Mouse (Mus musculus): Measurements from ENCODE around the gene Dlg2. TPM values are rescaled to one million over a fixed set of nuclear protein-coding genes. Genes with fewer than 3 reads are reported as not detected.
A peak's percentile ranks its signal among the peaks of the same experiment; 100 is the strongest.

The Dlg2 gene
- total RNA-seq (2021) = 1 to 10 TPM; 1.9 to 3.4 TPM

- intact Hi-C loops (cut with DNase I) = no loop called here
These were observed at the start of gene Dlg2 for GRCm38 (mm10) chr7:90476313-90477245. Gene Dlg2 (plus strand): TSS chr7:90476672.

GRCm38 (mm10) chr7:90427006-90427405 is 49.5 kb upstream of the Dlg2 start:
- DNase-seq = peak; percentile 31 to 40
- intact Hi-C loops (cut with DNase I) = loop anchor here (5.0 kb wide), 1 partner anchor 430 kb away; no protein-coding TSS in a partner anchor

More at GRCm38 (mm10) chr7:90476313-90477245, at the start of gene Dlg2:
- DNase-seq = peak; percentile 9 to 16

DNA sequence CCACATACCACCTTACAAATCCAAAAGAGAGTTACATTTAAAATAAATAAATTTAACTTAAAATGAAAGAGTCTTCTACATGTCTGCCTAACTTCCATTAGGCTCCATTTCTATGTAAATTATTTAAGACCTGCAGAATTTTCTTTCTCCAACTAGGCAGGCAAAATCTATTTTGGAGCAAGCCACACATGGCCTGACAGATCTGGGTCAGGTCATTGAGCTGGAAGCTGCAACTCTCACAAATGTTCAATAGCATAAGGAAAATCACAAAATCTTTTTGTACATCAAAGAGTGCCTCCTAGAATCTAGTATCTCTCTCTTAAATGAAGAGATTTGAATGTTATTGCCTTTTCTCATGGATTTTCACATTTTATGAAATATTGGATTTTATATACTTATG is 44.3 kb upstream of the Dlg2 start:
- no peak for DNase-seq

GRCm38 (mm10) chr7:90440044-90440443 is 36.4 kb upstream of the Dlg2 start:
- DNase-seq = no peak
- intact Hi-C loops (cut with DNase I) = no loop called here

More for the DNA sequence above, 44.3 kb upstream of the Dlg2 start:
- intact Hi-C loops (cut with DNase I) = no loop called here

- intact Hi-C loops (cut with DNase I) = no loop called here
- DNase-seq = peak in 1 of 2 experiments; percentile 17
These were observed 34.4 kb upstream of the Dlg2 start for GRCm38 (mm10) chr7:90442070-90442469.

DNA sequence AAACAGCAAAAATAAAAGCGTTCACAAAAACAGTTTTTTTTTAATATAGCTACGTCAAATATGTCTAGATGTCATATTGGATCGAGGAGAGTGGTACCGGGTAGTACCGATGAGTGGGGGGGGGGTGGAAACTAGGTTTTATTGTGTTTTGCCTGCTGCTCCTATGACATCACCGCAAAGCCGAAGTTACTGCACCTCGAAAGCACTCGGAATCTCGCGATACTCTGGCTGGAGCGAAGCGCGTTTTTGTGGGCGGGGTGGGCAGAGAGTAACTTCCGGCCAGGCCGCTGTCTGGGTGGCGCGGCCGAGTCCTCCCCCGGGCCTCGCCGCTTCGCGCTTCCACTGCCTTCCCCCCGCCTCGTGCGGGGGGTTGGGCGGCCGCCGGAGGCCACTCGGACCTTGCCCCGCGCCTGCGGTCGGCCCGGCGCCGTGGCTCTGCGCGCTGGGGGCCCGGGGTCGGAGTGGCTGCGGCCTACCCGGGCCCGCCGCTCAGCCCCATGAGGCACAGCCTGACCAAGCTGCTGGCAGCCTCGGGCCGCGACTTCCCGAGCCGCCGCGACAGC is 33.9 kb upstream of the Dlg2 start, which contains the start of gene Crebzf:
TSS of gene Crebzf (plus strand) at position 212 of the 563 bp plus-strand sequence.
- intact Hi-C loops (cut with DNase I) = no loop called here

DNA sequence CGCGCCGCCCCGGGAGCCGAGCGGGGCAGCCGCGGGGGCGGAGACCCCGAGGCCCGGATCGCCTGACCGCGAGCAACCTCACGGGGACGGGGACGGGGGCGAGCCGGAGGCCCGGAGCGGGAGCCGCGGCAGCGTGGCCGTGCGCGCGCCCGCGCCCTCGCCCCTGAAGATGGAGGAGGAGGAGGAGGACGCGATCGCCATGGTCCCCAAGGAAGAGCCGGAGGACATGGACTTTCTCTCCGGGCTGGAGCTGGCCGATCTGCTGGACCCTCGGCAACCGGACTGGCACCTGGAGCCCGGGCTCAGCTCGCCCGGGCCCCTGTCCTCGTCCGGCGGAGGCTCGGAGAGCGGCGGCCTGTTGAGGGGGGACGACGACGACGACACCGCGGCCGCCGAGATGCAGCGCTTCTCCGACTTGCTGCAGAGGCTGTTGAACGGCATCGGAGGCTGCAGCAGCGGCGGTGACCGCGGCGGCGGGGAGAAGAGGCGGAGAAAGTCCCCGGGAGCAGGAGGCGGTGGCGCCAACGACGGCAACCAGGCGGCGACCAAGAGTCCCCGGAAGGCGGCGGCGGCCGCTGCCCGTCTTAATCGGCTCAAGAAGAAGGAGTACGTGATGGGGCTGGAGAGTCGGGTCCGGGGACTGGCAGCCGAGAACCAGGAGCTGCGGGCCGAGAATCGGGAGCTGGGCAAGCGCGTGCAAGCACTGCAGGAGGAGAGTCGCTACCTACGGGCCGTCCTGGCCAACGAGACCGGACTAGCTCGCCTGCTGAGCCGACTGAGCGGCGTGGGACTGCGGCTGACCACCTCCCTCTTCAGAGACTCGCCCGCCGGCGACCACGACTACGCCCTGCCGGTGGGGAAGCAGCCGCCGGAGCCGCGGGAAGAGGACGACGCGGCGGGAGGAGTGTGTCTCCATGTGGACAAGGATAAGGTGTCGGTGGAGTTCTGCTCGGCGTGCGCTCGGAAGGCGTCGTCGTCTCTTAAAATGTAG is 33.1 kb upstream of the Dlg2 start:
- intact Hi-C loops (cut with DNase I) = no loop called here
- peak; percentile 76 to 78 for DNase-seq

More for the DNA sequence above, 33.9 kb upstream of the Dlg2 start, which contains the start of gene Crebzf:
- peak; percentile 98 for DNase-seq

DNA sequence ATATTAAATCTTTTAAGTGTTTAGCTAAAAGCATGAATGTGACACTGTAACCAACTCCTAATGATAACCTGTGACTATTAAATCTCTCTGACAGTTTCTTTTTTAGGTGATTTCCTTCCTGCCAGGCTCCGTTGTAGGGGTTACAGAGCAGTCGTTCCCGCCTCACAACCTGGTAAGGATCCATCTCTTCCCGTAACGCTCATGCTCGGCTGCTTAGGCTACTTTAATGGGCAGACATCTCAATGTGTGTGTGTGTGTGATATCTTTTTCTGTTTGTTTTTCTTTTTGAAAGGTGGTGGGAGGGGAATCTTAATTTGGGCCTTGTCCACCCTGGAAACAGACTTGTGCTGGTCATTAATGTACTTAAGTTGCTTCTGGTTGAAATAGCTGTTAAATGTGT is 32.3 kb upstream of the Dlg2 start:
- intact Hi-C loops (cut with DNase I) = no loop called here
- DNase-seq = peak; percentile 20 to 25

- no peak for DNase-seq
These were observed 20.2 kb upstream of the Dlg2 start for GRCm38 (mm10) chr7:90456149-90456844.

DNA sequence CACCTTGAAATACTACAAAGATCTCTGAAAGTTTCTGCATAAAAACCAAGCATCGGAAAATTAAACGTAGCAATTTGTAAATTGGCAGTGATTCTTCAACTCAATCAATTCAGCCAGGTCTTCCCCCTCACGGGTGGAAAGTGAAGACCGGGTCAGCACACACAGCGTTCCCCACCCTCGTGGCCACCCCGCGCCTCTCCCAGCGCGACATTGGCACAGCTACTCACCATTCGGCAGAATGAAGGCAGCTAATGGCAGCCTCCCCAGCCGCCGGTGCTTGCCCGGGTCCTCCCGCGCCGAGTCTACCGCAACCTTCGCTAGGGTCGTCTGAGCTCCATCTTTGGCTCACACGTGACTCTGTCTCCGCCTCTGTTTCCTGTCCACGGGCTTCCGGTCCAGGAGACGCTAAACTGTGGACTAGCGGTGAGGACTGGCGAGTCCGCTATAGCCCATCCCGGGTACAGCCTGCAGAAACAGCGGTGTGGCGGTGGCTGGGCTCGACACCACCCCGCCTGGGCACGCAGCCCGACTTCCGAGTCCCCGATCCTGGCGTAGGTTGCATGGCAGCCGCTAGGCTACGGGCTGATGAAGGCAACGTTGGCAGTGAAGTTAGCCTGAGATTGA is 19.5 kb upstream of the Dlg2 start, which contains the start of gene Tmem126a:
TSS of gene Tmem126a (minus strand) at position 385 of the 624 bp plus-strand sequence.
- DNase-seq = peak; percentile 91 to 92
- intact Hi-C loops (cut with DNase I) = no loop called here

More at GRCm38 (mm10) chr7:90456149-90456844, 20.2 kb upstream of the Dlg2 start:
- intact Hi-C loops (cut with DNase I) = no loop called here

- intact Hi-C loops (cut with DNase I) = no loop called here
- DNase-seq = no peak
These were observed 19.0 kb upstream of the Dlg2 start for GRCm38 (mm10) chr7:90457517-90457916.

GRCm38 (mm10) chr7:90460330-90460729 is 16.1 kb upstream of the Dlg2 start:
- DNase-seq = peak; percentile 13 to 43
- intact Hi-C loops (cut with DNase I) = no loop called here

- intact Hi-C loops (cut with DNase I) = no loop called here
- peak; percentile 15 to 41 for DNase-seq
These were observed 15.5 kb upstream of the Dlg2 start for GRCm38 (mm10) chr7:90460930-90461329.

DNA sequence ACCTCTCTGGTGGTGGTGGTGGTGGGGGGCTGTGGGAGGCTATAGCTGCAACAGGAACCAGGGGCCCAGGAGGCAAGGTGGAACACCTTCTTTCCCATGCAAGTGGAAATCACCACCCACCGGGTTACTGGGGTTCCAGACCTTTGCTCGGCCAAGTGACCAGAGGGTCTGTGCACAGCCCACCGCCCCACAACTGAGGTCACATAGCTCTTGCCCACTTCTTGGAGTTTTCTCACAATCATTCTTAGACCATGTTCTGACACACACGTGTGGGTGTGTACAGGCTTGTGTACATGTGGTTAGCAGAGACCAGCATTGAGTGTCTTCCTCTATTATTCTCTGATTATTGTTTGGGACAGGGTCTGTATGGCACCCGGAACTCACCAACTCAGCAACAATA is 15.0 kb upstream of the Dlg2 start:
- intact Hi-C loops (cut with DNase I) = no loop called here

DNA sequence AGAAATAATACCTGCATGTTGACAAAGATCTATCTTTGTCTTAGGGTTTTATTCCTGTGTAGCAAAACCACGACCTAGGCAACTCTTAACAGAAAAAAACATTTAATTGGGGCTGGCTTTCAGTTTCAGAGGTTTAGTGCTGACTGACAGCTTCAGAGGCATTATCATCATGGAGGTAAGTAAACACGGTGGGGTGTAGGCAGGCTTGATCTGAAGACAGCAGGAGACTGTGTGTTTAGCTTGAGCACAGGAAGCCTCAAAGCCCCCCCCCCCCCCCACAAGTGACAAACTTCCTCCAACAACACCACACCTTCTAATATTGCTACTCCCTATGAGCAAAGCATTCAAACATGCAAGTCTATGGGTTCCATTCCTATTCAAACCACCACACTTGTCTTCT is 3.0 kb upstream of the Dlg2 start:
- DNase-seq = no peak
- intact Hi-C loops (cut with DNase I) = no loop called here

More for the DNA sequence above, 15.0 kb upstream of the Dlg2 start:
- no peak for DNase-seq

DNA sequence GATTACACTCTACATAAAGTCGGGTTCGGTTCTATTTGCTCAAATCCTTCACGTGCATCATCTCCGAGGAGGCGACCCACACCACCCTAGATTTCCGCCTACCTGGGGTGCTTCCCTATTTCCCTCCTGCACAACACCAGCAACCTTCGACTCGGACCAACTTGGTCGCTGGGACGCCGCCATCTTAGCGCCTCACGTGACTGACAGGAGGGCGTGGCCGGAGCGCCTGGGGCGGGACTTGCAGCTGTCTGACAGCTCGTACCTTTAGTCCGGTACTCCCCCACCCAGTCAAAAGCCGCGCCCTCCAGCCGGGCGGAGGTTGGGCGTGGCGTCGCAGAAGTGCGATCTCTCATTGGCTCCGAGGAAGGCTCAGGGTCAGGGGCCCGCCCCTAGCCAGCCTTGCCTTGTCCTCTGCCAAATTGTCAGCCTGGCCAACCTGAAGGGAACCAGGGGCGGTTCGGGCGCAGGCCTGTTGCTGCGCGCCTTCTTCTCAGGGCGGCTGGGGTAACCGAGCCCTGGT is 619 bp upstream of the Dlg2 start, which contains the start of gene Tmem126b:
TSS of gene Tmem126b (minus strand) at position 209 of the 520 bp plus-strand sequence.
- intact Hi-C loops (cut with DNase I) = no loop called here
- peak; percentile 99 for DNase-seq

- no peak for DNase-seq
- intact Hi-C loops (cut with DNase I) = no loop called here
These were observed 6.1 kb downstream of the Dlg2 start for GRCm38 (mm10) chr7:90482607-90483006.

GRCm38 (mm10) chr7:90508124-90508523 is 31.7 kb downstream of the Dlg2 start:
- no peak for DNase-seq
- intact Hi-C loops (cut with DNase I) = loop anchor here (5.0 kb wide), 1 partner anchor 226 kb away; no protein-coding TSS in a partner anchor

DNA sequence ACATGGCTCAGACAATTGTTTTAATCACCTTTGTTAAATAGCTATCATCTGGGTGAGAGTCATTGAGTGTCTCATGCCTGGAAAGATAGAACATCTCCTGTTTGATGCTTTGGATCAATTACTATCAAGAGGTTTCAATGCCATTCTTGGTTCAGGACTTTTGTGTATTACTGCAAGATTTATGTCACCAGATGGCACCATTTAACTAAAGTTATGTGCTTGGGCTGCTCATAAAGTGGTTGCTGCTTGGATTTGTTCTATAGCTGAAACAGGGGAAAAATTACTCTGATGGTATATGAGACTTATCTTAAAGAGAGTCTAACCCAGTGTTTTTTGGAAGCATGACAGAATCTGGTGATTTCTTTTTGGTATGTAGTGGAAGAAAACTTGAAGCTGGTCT is 35.8 kb downstream of the Dlg2 start:
- peak; percentile 1 for DNase-seq
- intact Hi-C loops (cut with DNase I) = loop anchor here (2.0 kb wide), 1 partner anchor 715 kb away; no protein-coding TSS in a partner anchor

Data from heart, postnatal 10 days (tissue).